Mouse (Mus musculus): ENCODE data around the gene Anapc15-ps.
A peak's percentile ranks its signal among the peaks of the same experiment; 100 is the strongest.

The Anapc15-ps gene

DNA sequence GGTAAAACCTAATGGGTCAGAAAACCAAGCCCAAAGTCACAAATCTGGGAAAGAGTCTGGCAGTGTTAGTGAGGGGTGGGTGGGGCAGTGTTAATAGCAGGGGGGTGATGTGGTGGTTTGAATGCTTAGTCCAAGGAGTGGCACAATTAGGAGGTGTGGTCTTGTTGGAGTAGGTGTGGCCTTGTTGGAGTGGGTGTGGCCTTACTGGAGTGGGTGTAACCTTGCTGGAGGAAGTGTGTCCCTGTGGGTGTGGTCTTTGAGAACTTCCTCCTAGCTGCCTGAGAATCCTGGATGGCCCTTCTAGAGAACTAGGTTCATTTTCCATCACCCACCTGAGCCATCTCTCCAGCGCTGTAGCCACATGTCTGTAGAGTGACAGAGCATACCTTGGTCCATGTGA is 16.6 kb upstream of the Anapc15-ps start:
- DNase-seq = no peak

GRCm38 (mm10) chr10:95689058-95689457 is 15.8 kb upstream of the Anapc15-ps start:
- no peak for DNase-seq

- DNase-seq = no peak
These were observed 14.4 kb upstream of the Anapc15-ps start for GRCm38 (mm10) chr10:95687558-95688141.

GRCm38 (mm10) chr10:95686041-95686440 is 12.8 kb upstream of the Anapc15-ps start:
- DNase-seq = no peak

DNA sequence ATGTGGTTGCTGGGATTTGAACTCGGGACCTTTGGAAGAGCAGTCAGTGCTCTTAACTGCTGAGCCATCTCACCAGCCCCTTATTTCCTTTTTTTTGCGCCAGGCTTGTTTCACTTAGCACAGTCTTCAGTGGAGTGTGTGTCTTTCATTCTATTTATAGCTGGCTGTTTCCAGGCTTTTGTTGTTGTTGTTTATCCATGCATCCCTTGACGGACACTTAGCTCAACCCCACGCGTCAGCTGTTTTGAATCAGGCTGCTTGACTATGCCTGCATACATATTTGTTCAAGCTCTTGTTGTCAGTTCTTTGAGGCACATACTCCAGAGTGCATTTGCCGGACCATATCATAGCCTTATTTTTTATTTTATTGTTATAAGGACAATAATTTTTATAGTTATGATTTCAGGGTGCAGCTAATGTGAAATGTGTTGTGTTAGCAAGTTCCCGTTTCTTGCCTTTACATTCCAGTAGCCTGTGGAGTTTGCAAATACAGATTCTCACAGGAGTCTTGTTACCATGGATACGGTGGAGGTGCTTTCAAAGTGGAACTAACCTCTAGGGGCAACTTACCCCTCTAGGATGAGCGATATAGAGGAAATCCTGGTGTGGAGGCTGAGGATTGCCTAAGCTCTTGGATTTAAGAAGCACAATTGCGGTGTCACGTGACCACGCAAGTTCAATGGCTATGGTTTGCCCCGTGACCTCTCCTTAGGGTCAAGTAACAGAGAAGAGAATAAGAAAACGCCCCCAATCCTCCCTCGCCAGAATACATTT is 11.7 kb upstream of the Anapc15-ps start:
- no peak for DNase-seq

DNA sequence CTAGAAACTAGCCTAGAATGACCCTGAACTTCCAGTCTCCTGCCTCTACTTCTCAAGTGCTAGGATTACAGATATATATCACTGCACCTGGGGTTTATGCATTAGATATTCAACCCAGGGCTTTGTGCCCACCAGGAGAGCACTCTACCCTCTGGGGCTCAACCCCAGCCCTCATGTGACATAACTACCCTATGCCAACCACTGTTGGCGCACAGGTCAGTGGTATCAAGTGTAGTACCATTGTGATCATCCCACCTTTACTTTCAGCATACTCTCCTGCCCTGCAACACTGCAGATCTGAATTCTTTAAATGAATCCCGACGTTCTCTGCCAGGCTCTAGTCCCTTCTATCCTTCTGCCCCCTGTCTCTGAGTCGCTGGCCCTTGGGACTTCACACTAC is 11.0 kb upstream of the Anapc15-ps start:
- DNase-seq = no peak

DNA sequence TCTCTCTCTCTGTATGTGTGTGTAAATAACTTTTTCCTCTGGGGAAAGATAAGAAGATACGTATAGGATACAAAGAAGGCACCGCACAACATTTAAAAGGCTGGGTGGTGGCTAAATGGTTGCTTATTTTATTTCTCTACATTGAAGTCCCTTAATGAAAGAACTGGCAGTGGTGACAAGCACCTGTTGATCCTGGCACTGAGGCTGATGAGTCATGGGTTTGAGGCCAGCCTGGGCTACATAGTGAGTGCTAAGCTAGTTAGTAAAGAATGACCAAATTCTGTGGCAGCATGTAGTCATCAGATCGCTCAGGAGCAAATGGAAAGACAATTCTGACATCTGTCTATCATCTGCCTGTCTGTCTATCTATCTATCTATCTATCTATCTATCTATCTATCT is 10.5 kb upstream of the Anapc15-ps start:
- DNase-seq = no peak

- DNase-seq = peak; percentile 78
These were observed 9.7 kb upstream of the Anapc15-ps start for GRCm38 (mm10) chr10:95682964-95683363.

DNA sequence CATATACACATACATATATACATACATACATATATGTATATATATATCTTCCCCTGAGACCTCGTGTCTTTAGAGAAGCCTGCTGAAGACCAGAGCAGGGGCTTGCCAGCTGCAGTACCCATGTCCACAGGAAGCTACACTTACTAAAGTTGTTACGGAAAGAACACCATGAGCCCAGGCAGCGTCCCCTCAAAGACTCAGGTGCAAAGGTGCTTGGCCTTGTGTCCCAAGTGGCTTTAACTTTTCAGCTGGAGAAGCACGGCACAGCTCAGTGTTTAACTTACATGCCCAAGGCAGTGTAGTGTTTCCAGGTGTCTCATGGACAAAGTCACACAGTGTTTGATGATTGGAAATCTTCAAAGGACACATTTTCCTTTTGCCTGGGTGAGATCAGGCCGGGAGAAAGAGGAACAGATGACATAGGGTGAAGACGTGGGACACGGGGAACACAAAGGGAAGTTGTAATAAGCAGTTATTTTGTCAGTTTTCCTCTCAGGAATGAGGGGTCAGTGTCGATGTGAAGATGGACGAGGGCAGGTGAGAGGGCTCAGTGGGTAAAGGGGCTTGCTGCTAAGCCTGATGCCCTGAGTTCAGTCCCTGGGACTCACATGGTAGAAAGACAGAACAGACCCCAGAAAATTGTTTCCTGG is 9.0 kb upstream of the Anapc15-ps start:
- DNase-seq = no peak

DNA sequence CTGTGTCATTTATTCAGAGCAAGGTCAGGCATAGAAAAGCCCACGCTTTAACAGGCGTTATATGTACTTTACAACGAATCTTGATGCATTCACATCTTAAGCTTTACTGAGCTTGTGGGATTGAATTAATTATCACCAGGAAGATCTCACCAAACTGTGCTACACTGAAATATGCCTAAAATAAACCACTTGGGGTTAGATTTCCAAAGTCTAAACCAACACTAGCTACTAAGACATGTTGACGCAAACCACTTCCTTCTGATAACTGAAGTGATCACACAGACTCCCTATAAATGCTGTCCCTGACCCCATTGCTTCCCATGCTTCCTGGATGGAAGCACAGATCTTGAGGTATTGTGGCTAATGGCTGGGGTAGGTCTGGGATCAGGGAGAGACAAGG is 8.2 kb upstream of the Anapc15-ps start:
- DNase-seq = no peak

DNA sequence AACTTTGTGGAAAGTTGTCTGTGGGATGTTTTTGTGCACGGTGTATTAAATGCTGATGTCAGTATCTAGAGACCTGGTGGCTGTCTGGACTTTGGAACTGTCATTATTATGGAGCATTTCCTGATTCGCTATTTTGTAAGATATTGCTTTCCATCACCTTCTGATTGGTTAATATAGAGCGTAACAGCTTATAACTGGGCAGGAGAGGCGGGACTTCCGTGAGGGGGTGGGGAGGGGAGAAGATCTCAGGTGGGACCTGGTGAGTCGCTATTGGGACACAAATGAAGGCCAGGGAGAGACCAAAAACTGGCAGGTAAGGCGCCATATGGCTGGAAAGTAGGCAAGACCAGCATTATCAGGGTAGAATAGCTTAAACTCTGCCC is 7.8 kb upstream of the Anapc15-ps start:
- DNase-seq = no peak

- peak; percentile 44 for DNase-seq
These were observed 7.2 kb upstream of the Anapc15-ps start for GRCm38 (mm10) chr10:95680153-95681057.

- no peak for DNase-seq
These were observed 5.9 kb upstream of the Anapc15-ps start for GRCm38 (mm10) chr10:95679131-95679530.

GRCm38 (mm10) chr10:95678661-95679060 is 5.4 kb upstream of the Anapc15-ps start:
- no peak for DNase-seq

DNA sequence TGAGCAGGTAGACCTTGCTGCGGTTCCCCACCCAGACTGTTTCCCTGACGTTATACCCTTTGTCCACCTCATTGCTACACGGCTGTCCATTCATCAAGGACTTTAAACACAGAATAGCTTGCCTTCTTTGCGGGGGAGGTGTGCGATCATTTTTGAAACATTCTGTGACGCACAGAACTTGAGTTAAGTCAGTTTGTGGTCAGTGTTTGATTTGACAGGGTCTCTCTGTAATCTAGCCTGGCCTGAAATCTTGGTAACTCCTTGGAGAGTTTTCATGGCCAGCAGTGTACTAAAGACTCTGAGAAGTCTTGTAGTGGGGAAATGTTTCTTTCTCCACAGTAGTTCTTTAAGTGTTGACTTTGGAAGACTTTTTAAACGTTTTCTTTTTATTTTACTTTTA is 5.0 kb upstream of the Anapc15-ps start:
- DNase-seq = no peak

- DNase-seq = peak; percentile 71
These were observed 4.3 kb upstream of the Anapc15-ps start for GRCm38 (mm10) chr10:95677356-95678109.

GRCm38 (mm10) chr10:95676991-95677355 is 3.7 kb upstream of the Anapc15-ps start:
- DNase-seq = no peak

- DNase-seq = no peak
These were observed 3.1 kb upstream of the Anapc15-ps start for GRCm38 (mm10) chr10:95676387-95676786.

DNA sequence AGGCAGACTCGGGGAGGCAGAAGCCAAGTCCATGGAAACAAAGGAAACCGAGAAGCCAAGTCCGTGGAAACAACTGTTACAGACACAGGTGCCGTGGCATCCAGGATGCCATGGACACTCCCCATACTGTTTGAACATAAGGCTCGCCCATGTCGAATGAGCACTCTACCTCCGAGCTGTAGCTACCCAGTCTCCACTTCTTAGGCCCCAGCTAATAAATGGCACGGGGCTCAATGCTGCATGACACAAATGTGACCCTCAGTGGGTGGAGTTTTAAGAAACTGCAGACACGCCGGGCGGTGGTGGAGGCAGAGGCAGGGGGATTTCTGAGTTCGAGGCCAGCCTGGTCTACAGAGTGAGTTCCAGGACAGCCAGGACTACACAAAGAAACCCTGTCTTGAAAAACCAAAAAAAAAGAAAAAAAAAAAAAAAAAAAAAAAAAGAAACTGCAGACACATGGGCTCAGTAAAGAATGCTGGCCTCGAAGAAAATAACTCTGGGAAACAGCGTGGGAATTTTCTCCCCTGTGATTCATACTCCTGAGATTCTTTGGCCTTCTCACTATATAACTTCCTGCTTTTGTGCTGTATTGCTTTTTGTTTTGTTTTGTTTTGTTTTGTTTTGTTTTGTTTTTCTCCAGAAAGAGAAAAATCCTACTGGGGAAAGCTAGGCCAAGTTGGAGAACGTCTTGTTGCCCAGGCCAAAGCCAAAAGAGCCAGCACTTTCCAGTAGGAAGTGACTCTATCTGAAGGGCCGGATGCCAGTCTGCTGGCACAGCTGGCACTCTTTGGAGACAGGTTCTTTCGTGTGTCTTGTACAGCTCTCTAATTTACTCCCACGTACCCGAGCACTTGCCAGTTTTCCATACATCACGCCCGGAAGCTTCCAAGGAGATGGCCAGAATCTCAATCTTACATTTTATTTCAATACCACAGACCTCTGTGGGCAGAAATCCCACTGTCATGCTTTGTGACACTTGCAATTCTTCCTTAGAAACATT is 2.2 kb downstream of the Anapc15-ps start:
- DNase-seq = no peak

- DNase-seq = no peak
These were observed 3.4 kb downstream of the Anapc15-ps start for GRCm38 (mm10) chr10:95669872-95670271.

DNA sequence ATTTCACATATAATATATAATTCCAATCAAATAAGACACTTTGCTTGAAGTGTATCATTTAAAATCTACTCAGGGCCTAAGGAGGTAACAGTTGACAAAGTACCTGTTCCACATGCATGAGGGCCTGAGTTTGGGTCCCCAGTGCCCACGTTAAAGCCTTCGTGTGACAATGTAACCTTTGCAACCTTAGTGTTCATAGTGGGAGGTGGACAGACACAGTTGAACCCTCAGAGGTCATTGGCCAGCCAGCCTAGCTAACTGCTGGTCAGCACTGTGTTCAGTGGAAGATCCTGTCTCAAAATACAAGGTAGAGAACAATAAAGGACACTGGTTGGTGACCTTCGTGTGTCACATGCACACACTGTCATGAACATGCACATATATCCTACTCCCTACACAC is 4.2 kb downstream of the Anapc15-ps start:
- no peak for DNase-seq
